2 mouse cellular contexts compared by ENCODE assay signal in the genomic region with DNA sequence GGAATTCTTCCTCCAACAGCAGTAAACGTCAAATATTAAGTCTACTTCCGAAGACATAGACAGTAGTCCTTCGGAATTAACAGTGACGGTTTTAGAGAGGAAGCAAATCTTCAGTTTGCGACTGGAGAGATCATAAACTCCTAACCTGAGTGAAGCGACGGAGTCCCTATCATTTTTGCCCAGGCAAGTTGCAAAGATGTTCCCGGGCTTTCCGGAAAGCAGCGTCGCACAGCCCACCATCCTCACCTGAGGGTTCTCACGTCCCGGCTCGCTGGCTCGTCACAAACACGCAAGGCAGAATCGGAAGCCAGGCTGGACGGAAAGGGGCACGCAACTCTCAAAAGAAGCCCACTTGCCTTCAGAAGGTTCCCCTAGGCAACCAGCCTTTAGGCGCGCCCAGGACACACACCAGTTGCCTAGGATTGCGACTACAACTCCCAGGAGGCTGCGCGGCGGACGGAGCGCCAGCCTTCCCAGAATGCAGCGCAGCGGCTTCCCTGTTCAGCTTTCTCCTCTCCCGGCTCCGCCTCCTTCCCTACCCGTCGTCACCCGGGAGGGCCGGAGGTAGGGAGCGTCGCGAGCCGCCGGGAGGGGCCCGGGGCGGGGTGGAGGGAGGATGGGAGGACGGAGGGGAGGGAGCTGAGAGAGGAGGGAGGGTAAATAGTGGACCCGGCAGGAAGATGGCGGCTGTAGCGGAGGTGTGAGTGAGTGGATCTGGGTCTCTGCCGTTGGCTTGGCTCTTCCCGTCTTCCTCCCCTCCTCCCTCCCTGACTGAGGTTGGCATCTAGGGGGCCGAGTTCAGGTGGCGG.
TF ChIP-seq lines count a peak whose summit lies in the region.

Gene Polk, minus strand, starts transcription at position 499 of the 809 bp plus-strand sequence.
Gene Col4a3bp, plus strand, starts transcription at position 538 of the 809 bp plus-strand sequence.

TF ChIP-seq in C2C12, 6 proteins besides CTCF, POLR2A, EP300 and RAD21 (continued from another document):
- TF ChIP-seq CEBPB (IDR thresholded peaks at IDR 0.05; ENCODE audit: low read depth) (no peak), MYOD1 (IDR thresholded peaks at IDR 0.05; ENCODE audit: control insufficient read depth, insufficient read length, low read depth) (no peak), MYOG (IDR thresholded peaks at IDR 0.05; ENCODE audit: control insufficient read depth, extremely low read depth, insufficient read length) (no peak), MAX (IDR thresholded peaks at IDR 0.05) (no peak)

TF ChIP-seq in myocyte, 11 proteins besides CTCF, POLR2A, EP300 and RAD21 (continued from another document):
- peak; percentile 33 for TF ChIP-seq SRF (IDR thresholded peaks at IDR 0.05; ENCODE audit: control insufficient read depth, insufficient read length, low read depth)
- TF ChIP-seq MYOG (IDR thresholded peaks at IDR 0.05; ENCODE audit: control insufficient read depth in 1 of 3, insufficient read depth in 1 of 3, insufficient read length in 2 of 3, low read depth in 2 of 3), result peak in 1 of 3 experiments; percentile 30
- peak; percentile 95 for TF ChIP-seq POLR2AphosphoS2 (IDR thresholded peaks at IDR 0.05; ENCODE audit: insufficient read length, low read depth)
- no peak for TF ChIP-seq TCF3 (IDR thresholded peaks at IDR 0.05; ENCODE audit: insufficient read length, low read depth)
